Mouse (Mus musculus) midbrain, postnatal 0 days (tissue): Measurements from ENCODE around the gene Plcz1. TPM values are rescaled to one million over a fixed set of nuclear protein-coding genes. Genes with fewer than 3 reads are reported as not detected.

ENCODE experiments used
- ATAC-seq: fragments of 200-750 bp; cut with Nextera tagmentation; 2 replicates; pipeline ENCODE4 v1.8.0; 2017; ENCODE audit warnings: moderate number of reproducible peaks, mild to moderate bottlenecking, moderate TSS enrichment, moderate library complexity; ENCODE audit not compliant: low FRiP score
- DNase-seq: peaks from one replicate; pipeline ENCODE4 v3.0.0-alpha.2; 2015; ENCODE audit warnings: low spot score
- H3K27ac ChIP-seq: fragments of 300-500 bp; sonication (generic); 2 replicates; pipeline ENCODE4 v1.5.1; 2014; ENCODE audit warnings: low read depth, mild to moderate bottlenecking, low read length, mixed read lengths
- H3K27me3 ChIP-seq: fragments of 300-500 bp; sonication (generic); 2 replicates; pipeline ENCODE4 v1.6.1; 2014; ENCODE audit warnings: low read length, control low read depth, mixed read lengths; ENCODE audit not compliant: insufficient read depth
- H3K36me3 ChIP-seq: fragments of 300-500 bp; sonication (generic); 2 replicates; pipeline ENCODE4 v1.6.1; 2014; ENCODE audit warnings: low read length, control low read depth, mixed read lengths; ENCODE audit not compliant: insufficient read depth
- H3K4me1 ChIP-seq: fragments of 300-500 bp; sonication (generic); 2 replicates; pipeline ENCODE4 v1.6.1; 2014; ENCODE audit warnings: mild to moderate bottlenecking, control low read depth, antibody characterized with exemption, low read length, mixed read lengths; ENCODE audit not compliant: insufficient read depth
- H3K4me2 ChIP-seq: fragments of 300-500 bp; sonication (generic); 2 replicates; pipeline ENCODE4 v1.6.1; 2014; ENCODE audit warnings: low read depth, mild to moderate bottlenecking, low read length, mixed read lengths; ENCODE audit not compliant: poor library complexity, severe bottlenecking
- H3K4me3 ChIP-seq: fragments of 300-500 bp; sonication (generic); 2 replicates; pipeline ENCODE4 v1.5.1; 2014; ENCODE audit warnings: low read depth, mild to moderate bottlenecking, low read length, moderate library complexity
- H3K9ac ChIP-seq: fragments of 300-500 bp; sonication (generic); replicated peaks from 2 replicates; pipeline ENCODE4 v1.6.1; 2014; ENCODE audit warnings: mild to moderate bottlenecking, low read length, moderate library complexity, mixed read lengths; ENCODE audit not compliant: poor library complexity, severe bottlenecking
- H3K9me3 ChIP-seq: fragments of 300-500 bp; sonication (generic); 2 replicates; pipeline ENCODE4 v1.6.1; 2016; ENCODE audit warnings: low read length, control low read depth
- CTCF ChIP-seq: IDR thresholded peaks from 2 replicates; pipeline ENCODE4 v1.5.1; 2016; ENCODE audit warnings: antibody characterized with exemption, mild to moderate bottlenecking
- WGBS: fragments of 180-500 bp; shearing (Covaris S2); extraction: QIAGEN DNeasy Blood & Tissue Kit; methylation state at CpG from one replicate; pipeline ENCODE4 v1.1.7; 2014; 5-methylcytosine and 5-hydroxymethylcytosine counted together
- polyA plus RNA-seq: library from polyadenylated mRNA; unstranded; fragments of >200 nt; fragmentation: Nextera tagmentation; extraction: Ambion mirVana; gene quantifications from 2 replicates; pipeline ENCODE4 v1.2.1, GENCODE M21; 2015
- total RNA-seq: library from RNA; depleted of rRNA; stranded (reverse); fragments of >200 nt; gene quantifications from 2 replicates; pipeline ENCODE4 v1.2.3, GENCODE M21; 2014

The Plcz1 gene
- total and polyA plus RNA-seq, 2 experiments from 2014 or later = 0.77 to 0.88 TPM

DNA sequence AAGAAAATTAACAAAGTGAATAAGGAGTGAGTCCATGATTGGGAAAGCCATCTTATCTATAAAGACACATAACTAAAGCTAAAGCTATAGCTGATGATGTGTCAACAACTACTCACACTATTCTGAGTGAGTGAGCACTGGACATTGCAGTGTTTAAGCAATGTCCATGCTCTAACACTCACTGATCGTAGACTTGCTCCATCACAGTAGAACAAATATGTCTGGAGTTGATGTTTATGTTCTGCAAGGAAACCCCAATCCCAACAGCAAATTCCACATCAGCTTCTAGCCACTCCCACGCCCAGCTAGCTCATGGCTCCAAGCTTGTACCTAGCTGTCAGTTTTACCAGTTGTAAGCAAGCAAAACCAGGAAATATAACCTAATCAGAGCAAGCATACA, 54.7 kb downstream of the Plcz1 start:
- ATAC-seq = no peak
- 90% methylated on average over 2 of the region's 2 CpGs for whole genome bisulfite sequencing
- TF ChIP-seq CTCF = no peak
- Histone ChIP-seq H3K36me3 (no peaks in the 10 kb centered on the region), H3K27ac (no peak overlapping the region), H3K4me1 (no peaks in the 10 kb centered on the region), H3K9me3 (no peaks in the 10 kb centered on the region), H3K9ac (no peak overlapping the region), H3K4me3 (no peak overlapping the region), H3K27me3 (no peaks in the 10 kb centered on the region), H3K4me2 (no peak overlapping the region)
- no peak for DNase-seq

- Histone ChIP-seq H3K36me3 (no peaks in the 10 kb centered on the region), H3K27me3 (no peaks in the 10 kb centered on the region), H3K9ac (no peak overlapping the region), H3K27ac (no peak overlapping the region), H3K9me3 (no peaks in the 10 kb centered on the region), H3K4me3 (no peak overlapping the region), H3K4me1 (no peaks in the 10 kb centered on the region), H3K4me2 (no peak overlapping the region)
- no peak for DNase-seq
- ATAC-seq = no peak
- no peak for TF ChIP-seq CTCF
- 91% methylated on average over 3 of the region's 3 CpGs for WGBS
Measured at GRCm38 (mm10) chr6:139984069-139984468, 57.2 kb downstream of the Plcz1 start.

DNA sequence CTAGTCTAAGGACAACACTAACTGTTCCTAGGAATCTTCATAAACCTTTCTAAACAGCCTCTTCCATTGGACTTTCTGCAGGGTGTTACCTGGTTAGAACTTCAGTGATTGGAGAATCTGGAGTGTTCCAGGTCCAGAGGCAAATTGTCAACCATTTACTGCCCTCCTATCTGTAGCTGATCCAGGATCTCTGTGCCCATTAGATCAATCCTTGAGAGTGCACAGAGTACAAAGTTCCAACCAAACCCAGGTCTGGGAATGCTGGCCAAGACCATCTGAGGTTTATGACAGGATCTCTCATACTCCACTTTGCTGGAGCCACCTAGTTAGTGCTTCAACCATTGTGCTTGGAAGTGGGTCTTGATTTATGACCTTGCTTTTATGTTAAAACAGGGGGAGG, 60.2 kb downstream of the Plcz1 start:
- H3K27ac ChIP-seq = no peak overlapping the region
- H3K27me3 ChIP-seq = no peaks in the 10 kb centered on the region
- H3K9ac ChIP-seq = no peak overlapping the region
- no peaks in the 10 kb centered on the region for H3K36me3 ChIP-seq
- ATAC-seq (no peak), DNase-seq (no peak)
- H3K4me3 ChIP-seq = no peak overlapping the region
- no peaks in the 10 kb centered on the region for H3K9me3 ChIP-seq
- no peaks in the 10 kb centered on the region for H3K4me1 ChIP-seq
- no peak for TF ChIP-seq CTCF
- H3K4me2 ChIP-seq = no peak overlapping the region

DNA sequence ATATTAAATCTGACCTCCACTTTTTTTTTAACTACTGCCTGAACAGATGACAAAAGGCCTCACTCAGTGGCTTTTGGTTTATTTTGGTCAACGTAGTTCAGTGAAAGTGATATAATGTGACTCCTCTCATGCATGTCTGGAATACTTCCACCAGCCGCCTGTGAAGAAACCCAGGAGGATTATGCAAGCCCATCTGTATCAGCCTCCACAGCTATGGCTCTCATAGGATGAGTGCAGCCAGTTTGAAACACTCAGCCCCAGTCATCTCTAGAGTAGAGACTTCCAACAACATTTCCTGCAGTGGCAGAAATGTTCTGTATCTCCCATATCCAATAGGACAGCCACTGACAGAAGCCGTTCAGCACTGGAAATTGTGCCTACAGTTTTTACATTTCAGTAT, 63.1 kb downstream of the Plcz1 start:
- no peak overlapping the region for H3K27ac ChIP-seq
- no peak overlapping the region for H3K4me3 ChIP-seq
- H3K4me2 ChIP-seq = no peak overlapping the region
- H3K36me3 ChIP-seq = no peaks in the 10 kb centered on the region
- H3K9me3 ChIP-seq = no peaks in the 10 kb centered on the region
- H3K4me1 ChIP-seq = no peaks in the 10 kb centered on the region
- 49% methylated on average over 3 of the region's 3 CpGs for WGBS
- no peak for TF ChIP-seq CTCF
- no peak for ATAC-seq
- H3K27me3 ChIP-seq = no peaks in the 10 kb centered on the region
- H3K9ac ChIP-seq = no peak overlapping the region
- DNase-seq = no peak

GRCm38 (mm10) chr6:139974668-139975067, 66.6 kb downstream of the Plcz1 start:
- TF ChIP-seq CTCF = no peak

DNA sequence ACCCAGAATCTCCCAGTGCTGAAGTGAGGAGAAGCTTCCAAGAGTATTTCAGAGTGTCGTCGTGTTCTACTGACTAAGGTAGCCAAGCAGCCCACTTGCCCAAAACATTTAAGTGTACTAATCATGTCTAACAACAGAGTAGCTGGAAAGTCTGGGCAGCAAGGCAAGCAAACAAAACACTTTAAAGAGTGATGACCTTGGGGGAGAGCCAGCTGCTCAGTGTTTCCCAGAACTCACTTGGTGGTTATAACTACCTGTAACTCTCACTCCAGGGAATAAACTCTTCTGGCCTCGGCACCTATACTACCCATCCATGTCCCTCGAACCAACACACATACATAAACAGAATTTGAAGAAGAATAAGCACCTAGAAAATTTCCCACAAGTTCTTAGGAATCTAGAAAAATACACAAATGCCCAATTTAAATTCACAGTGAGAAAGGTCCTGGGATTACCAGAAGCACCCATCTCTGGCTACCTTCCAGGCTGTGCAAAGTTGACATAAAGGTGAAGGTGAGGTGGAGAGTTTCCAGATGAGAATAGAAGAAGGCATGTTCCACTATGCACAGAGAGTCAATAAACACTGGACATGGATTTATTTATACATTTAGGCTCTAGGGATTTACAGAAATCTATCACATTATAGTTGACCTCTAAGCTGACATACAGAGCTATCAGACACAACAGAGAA, 69.5 kb downstream of the Plcz1 start:
- 88% methylated on average over 4 of the region's 4 CpGs for WGBS
- Histone ChIP-seq H3K4me3 (no peak overlapping the region), H3K4me2 (no peak overlapping the region)

More at GRCm38 (mm10) chr6:139974668-139975067, 66.6 kb downstream of the Plcz1 start:
- Histone ChIP-seq H3K27ac (no peak overlapping the region), H3K9ac (no peak overlapping the region), H3K4me1 (no peaks in the 10 kb centered on the region), H3K9me3 (no peaks in the 10 kb centered on the region), H3K36me3 (no peaks in the 10 kb centered on the region), H3K4me2 (no peak overlapping the region), H3K4me3 (no peak overlapping the region), H3K27me3 (no peaks in the 10 kb centered on the region)
- DNase-seq = no peak
- ATAC-seq = no peak
- WGBS = 72% methylated on average over 5 of the region's 5 CpGs

More for the DNA sequence above, 69.5 kb downstream of the Plcz1 start:
- Histone ChIP-seq H3K27ac (no peak overlapping the region), H3K27me3 (no peaks in the 10 kb centered on the region), H3K36me3 (no peaks in the 10 kb centered on the region), H3K9me3 (no peaks in the 10 kb centered on the region), H3K9ac (no peak overlapping the region), H3K4me1 (no peaks in the 10 kb centered on the region)
- DNase-seq (no peak), ATAC-seq (no peak)
- no peak for TF ChIP-seq CTCF
